Mouse (Mus musculus): Measurements from ENCODE around the gene Btbd35f1. TPM values are rescaled to one million over a fixed set of nuclear protein-coding genes. Genes with fewer than 3 reads are reported as not detected.
"Not testable (repeated sequence)": the region's sequence is repeated elsewhere in the genome, so short reads cannot be mapped to it uniquely, and the experiment has no call there.

Gene Btbd35f1
- polyA plus RNA-seq (2016; fragmentation: Nextera tagmentation; extraction: Ambion mirVana), result not detected in 2 replicates

GRCm38 (mm10) chrX:32559755-32560154 lies at the start of gene Btbd35f1:
Gene Btbd35f1 (plus strand): TSS chrX:32560055.
- H3K4me2 ChIP-seq; H3K4me1 ChIP-seq (replicated peaks); ATAC-seq (ENCODE audit: insufficient number of reproducible peaks, low FRiP score); H3K9me3 ChIP-seq (replicated peaks); H3K9ac ChIP-seq; H3K36me3 ChIP-seq; H3K4me3 ChIP-seq; H3K27ac ChIP-seq (ENCODE audit: poor library complexity, severe bottlenecking); H3K27me3 ChIP-seq (replicated peaks): not testable (repeated sequence)
- no CpG with 5 or more reads among the region's 3 CpGs for WGBS

- not testable (repeated sequence) for H3K36me3 ChIP-seq; H3K4me1 ChIP-seq (replicated peaks); H3K4me3 ChIP-seq; H3K27ac ChIP-seq (ENCODE audit: poor library complexity, severe bottlenecking); H3K9ac ChIP-seq; H3K27me3 ChIP-seq (replicated peaks); H3K9me3 ChIP-seq (replicated peaks); H3K4me2 ChIP-seq; ATAC-seq (ENCODE audit: insufficient number of reproducible peaks, low FRiP score)
- 85% methylated on average over 1 of the region's 1 CpGs for whole genome bisulfite sequencing
Observed at GRCm38 (mm10) chrX:32590878-32591542, 31.2 kb downstream of the Btbd35f1 start.

GRCm38 (mm10) chrX:32601008-32601407 lies 41.2 kb downstream of the Btbd35f1 start:
- H3K4me3 ChIP-seq; H3K36me3 ChIP-seq; H3K27ac ChIP-seq (ENCODE audit: poor library complexity, severe bottlenecking); H3K9ac ChIP-seq; H3K27me3 ChIP-seq (replicated peaks); H3K4me2 ChIP-seq; ATAC-seq (ENCODE audit: insufficient number of reproducible peaks, low FRiP score); H3K4me1 ChIP-seq (replicated peaks): not testable (repeated sequence)
- peaks cover 18% of the 10 kb centered on the region for H3K9me3 ChIP-seq (replicated peaks)
- 82% methylated on average over 1 of the region's 2 CpGs for WGBS

- H3K4me2 ChIP-seq; H3K27ac ChIP-seq (ENCODE audit: poor library complexity, severe bottlenecking); H3K4me1 ChIP-seq (replicated peaks); ATAC-seq (ENCODE audit: insufficient number of reproducible peaks, low FRiP score); H3K4me3 ChIP-seq; H3K36me3 ChIP-seq; H3K27me3 ChIP-seq (replicated peaks); H3K9ac ChIP-seq: not testable (repeated sequence)
- 65% methylated on average over 3 of the region's 3 CpGs for WGBS
- H3K9me3 ChIP-seq (replicated peaks), result peaks cover 18% of the 10 kb centered on the region
Observed at GRCm38 (mm10) chrX:32601425-32601824, 41.6 kb downstream of the Btbd35f1 start.

Other genes with a start within 250 kb of the Btbd35f1 start
- not detected in 2 replicates for gene Gm5926, start 90.7 kb downstream of the Btbd35f1 start, polyA plus RNA-seq (2016; fragmentation: Nextera tagmentation; extraction: Ambion mirVana)
- not detected in 2 replicates for gene Btbd35f21, start 166.1 kb downstream of the Btbd35f1 start, polyA plus RNA-seq (2016; fragmentation: Nextera tagmentation; extraction: Ambion mirVana)

Data from heart, embryonic 12.5 days (tissue).